In the genomic region with DNA sequence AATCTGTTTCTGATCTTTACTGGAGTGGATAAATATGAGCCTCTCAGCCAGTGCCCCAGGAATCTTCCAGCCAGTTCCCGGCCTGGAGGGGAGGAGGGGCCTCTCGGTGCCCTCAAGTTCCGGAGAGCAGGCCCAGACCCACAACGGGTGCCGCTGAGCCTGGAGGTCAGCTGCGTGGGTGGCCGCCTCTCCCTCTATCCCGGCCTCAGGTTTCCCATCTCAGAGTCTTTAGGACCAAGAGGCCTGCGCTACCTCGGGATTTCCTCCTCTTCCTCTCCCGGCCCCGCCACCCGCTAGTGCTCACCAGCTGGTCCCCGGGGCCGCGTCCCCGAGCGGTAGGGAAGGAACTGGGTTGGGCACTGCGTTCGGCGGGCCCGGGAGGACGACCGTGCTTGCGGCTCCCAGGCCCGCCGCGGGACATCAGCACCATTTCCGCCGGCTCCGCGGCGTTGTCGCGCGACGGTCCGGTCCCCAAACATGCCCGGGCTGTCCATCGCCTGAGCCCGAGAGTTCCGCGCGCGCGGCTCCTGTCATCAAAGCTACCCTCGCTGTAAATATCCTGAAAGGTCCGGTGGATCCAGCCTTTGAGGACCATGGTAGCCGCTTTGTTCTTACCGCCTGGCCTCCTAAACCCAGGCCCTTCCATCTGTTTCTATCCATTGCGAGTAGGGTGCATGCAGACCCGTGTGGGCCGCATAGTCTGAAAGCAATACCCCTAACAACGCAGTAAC, we compare ENCODE assay signal across 8 mouse cellular contexts. TPM values are rescaled to one million over a fixed set of nuclear protein-coding genes. Genes with fewer than 3 reads are reported as not detected.
DNase-seq lines count a peak whose midpoint lies in the region; ATAC-seq and TF ChIP-seq lines count a peak whose summit lies in the region.

No protein-coding gene starts in this region.

- no peaks in the 10 kb centered on the region for H3K27me3 ChIP-seq in embryonic facial prominence, embryonic 12.5 days
- no peaks in the 10 kb centered on the region for H3K27me3 ChIP-seq in heart, embryonic 11.5 days (ENCODE audit: control insufficient read depth, insufficient read depth, low read length)
- H3K27me3 ChIP-seq in kidney, embryonic 15.5 days = no peaks in the 10 kb centered on the region
- H3K27me3 ChIP-seq in liver, embryonic 16.5 days (ENCODE audit: control insufficient read depth, insufficient read depth, low read depth, low read length) = no peaks in the 10 kb centered on the region
- H3K27me3 ChIP-seq in neural tube, embryonic 13.5 days = no peaks in the 10 kb centered on the region
- no peaks in the 10 kb centered on the region for H3K27me3 ChIP-seq in stomach, postnatal 0 days (ENCODE audit: control insufficient read depth, insufficient read depth, low read length)

- peak overlapping the region; percentile 93 for H3K27ac ChIP-seq in embryonic facial prominence, embryonic 12.5 days
- peak overlapping the region; percentile 88 for H3K27ac ChIP-seq in heart, embryonic 11.5 days (ENCODE audit: low read depth, low read length)
- peak overlapping the region; percentile 96 for H3K27ac ChIP-seq in kidney, embryonic 15.5 days
- H3K27ac ChIP-seq in liver, embryonic 16.5 days (ENCODE audit: low read length) = peak overlapping the region; percentile 99
- H3K27ac ChIP-seq in neural tube, embryonic 13.5 days (replicated peaks) = peak overlapping the region; percentile 89
- peak overlapping the region; percentile 93 for H3K27ac ChIP-seq in stomach, postnatal 0 days (replicated peaks)

- peak overlapping the region; percentile 65 for H3K4me2 ChIP-seq in embryonic facial prominence, embryonic 12.5 days (replicated peaks)
- peak overlapping the region; percentile 69 for H3K4me2 ChIP-seq in heart, embryonic 11.5 days
- peak overlapping the region; percentile 69 for H3K4me2 ChIP-seq in kidney, embryonic 15.5 days
- H3K4me2 ChIP-seq in liver, embryonic 16.5 days (ENCODE audit: low read depth, low read length) = peak overlapping the region; percentile 71
- H3K4me2 ChIP-seq in neural tube, embryonic 13.5 days = peak overlapping the region; percentile 82
- H3K4me2 ChIP-seq in stomach, postnatal 0 days (replicated peaks; ENCODE audit: low read depth) = peak overlapping the region; percentile 78

- TF ChIP-seq EP300 in stomach, postnatal 0 days (optimal IDR thresholded peaks at IDR 0.05) = no peak

- peak overlapping the region; percentile 93 for H3K9ac ChIP-seq in embryonic facial prominence, embryonic 12.5 days
- H3K9ac ChIP-seq in heart, embryonic 11.5 days (ENCODE audit: low read depth, low read length) = peak overlapping the region; percentile 99
- H3K9ac ChIP-seq in kidney, embryonic 15.5 days = peak overlapping the region; percentile 75
- H3K9ac ChIP-seq in liver, embryonic 16.5 days (ENCODE audit: low read depth, low read length) = peak overlapping the region; percentile 99
- H3K9ac ChIP-seq in neural tube, embryonic 13.5 days = peak overlapping the region; percentile 97
- H3K9ac ChIP-seq in stomach, postnatal 0 days (ENCODE audit: low read length) = peak overlapping the region; percentile 96

- peak; percentile 83 to 86 for DNase-seq in B cell, adult 2 months
- DNase-seq in adrenal gland, postnatal 10 days = peak; percentile 91
- peak; percentile 82 for DNase-seq in stomach, postnatal 0 days (ENCODE audit: low spot score)

- WGBS in embryonic facial prominence, embryonic 12.5 days = 3% methylated on average over 54 of the region's 54 CpGs
- 3% methylated on average over 54 of the region's 54 CpGs for WGBS in heart, embryonic 11.5 days (ENCODE audit: insufficient replicate concordance)
- WGBS in kidney, embryonic 15.5 days = 2% methylated on average over 54 of the region's 54 CpGs
- 2% methylated on average over 51 of the region's 54 CpGs for WGBS in liver, embryonic 16.5 days (ENCODE audit: insufficient replicate concordance)
- WGBS in neural tube, embryonic 13.5 days = 4% methylated on average over 54 of the region's 54 CpGs
- 3% methylated on average over 46 of the region's 54 CpGs for WGBS in stomach, postnatal 0 days

- H3K4me3 ChIP-seq in embryonic facial prominence, embryonic 12.5 days = peak overlapping the region; percentile 81
- peak overlapping the region; percentile 88 for H3K4me3 ChIP-seq in heart, embryonic 11.5 days (ENCODE audit: low read depth, low read length)
- H3K4me3 ChIP-seq in kidney, embryonic 15.5 days (replicated peaks) = peak overlapping the region; percentile 84
- peak overlapping the region; percentile 96 for H3K4me3 ChIP-seq in liver, embryonic 16.5 days (ENCODE audit: low read depth, low read length)
- H3K4me3 ChIP-seq in neural tube, embryonic 13.5 days = peak overlapping the region; percentile 85
- H3K4me3 ChIP-seq in stomach, postnatal 0 days (ENCODE audit: low read depth, low read length) = peak overlapping the region; percentile 84

- TF ChIP-seq CTCF in stomach, postnatal 0 days (IDR thresholded peaks at IDR 0.05; ENCODE audit: low read depth) = no peak

- H3K9me3 ChIP-seq in embryonic facial prominence, embryonic 12.5 days = no peaks in the 10 kb centered on the region
- H3K9me3 ChIP-seq in heart, embryonic 11.5 days (replicated peaks; ENCODE audit: control insufficient read depth, low read length) = no peaks in the 10 kb centered on the region
- H3K9me3 ChIP-seq in kidney, embryonic 15.5 days (replicated peaks) = no peaks in the 10 kb centered on the region
- no peaks in the 10 kb centered on the region for H3K9me3 ChIP-seq in liver, embryonic 16.5 days (replicated peaks; ENCODE audit: control insufficient read depth, low read length)
- H3K9me3 ChIP-seq in neural tube, embryonic 13.5 days = no peaks in the 10 kb centered on the region
- H3K9me3 ChIP-seq in stomach, postnatal 0 days (ENCODE audit: control insufficient read depth, low read length) = no peaks in the 10 kb centered on the region

- H3K4me1 ChIP-seq in embryonic facial prominence, embryonic 12.5 days = peaks cover 20% of the 10 kb centered on the region
- H3K4me1 ChIP-seq in heart, embryonic 11.5 days (ENCODE audit: control insufficient read depth, insufficient read depth, low read length) = peaks cover 9% of the 10 kb centered on the region
- H3K4me1 ChIP-seq in kidney, embryonic 15.5 days = peaks cover 40% of the 10 kb centered on the region
- H3K4me1 ChIP-seq in liver, embryonic 16.5 days (ENCODE audit: control insufficient read depth, low read depth, low read length) = peaks cover 57% of the 10 kb centered on the region
- peaks cover 21% of the 10 kb centered on the region for H3K4me1 ChIP-seq in neural tube, embryonic 13.5 days (replicated peaks)
- no peaks in the 10 kb centered on the region for H3K4me1 ChIP-seq in stomach, postnatal 0 days (replicated peaks; ENCODE audit: control insufficient read depth, insufficient read depth)

- H3K36me3 ChIP-seq in embryonic facial prominence, embryonic 12.5 days = peaks cover 14% of the 10 kb centered on the region
- no peaks in the 10 kb centered on the region for H3K36me3 ChIP-seq in heart, embryonic 11.5 days (ENCODE audit: control insufficient read depth, insufficient read depth, low read length)
- peaks cover 21% of the 10 kb centered on the region for H3K36me3 ChIP-seq in kidney, embryonic 15.5 days
- H3K36me3 ChIP-seq in liver, embryonic 16.5 days (ENCODE audit: control insufficient read depth, insufficient read depth) = peaks cover 36% of the 10 kb centered on the region
- H3K36me3 ChIP-seq in neural tube, embryonic 13.5 days = peaks cover 9% of the 10 kb centered on the region
- peaks cover 5% of the 10 kb centered on the region for H3K36me3 ChIP-seq in stomach, postnatal 0 days (ENCODE audit: control insufficient read depth, insufficient read depth, low read length)

- ATAC-seq in embryonic facial prominence, embryonic 12.5 days (ENCODE audit: insufficient number of reproducible peaks, insufficient read depth, low FRiP score, low TSS enrichment) = peak; percentile 44; the same call in 1 of the 2 replicates
- ATAC-seq in heart, embryonic 11.5 days (replicated peaks; ENCODE audit: insufficient number of reproducible peaks, low FRiP score, low TSS enrichment) = no peak
- ATAC-seq in kidney, embryonic 15.5 days (replicated peaks; ENCODE audit: low FRiP score) = peak; percentile 38
- 0 out of 2 replicates have a peak, but pooled peaks have one; percentile 2 for ATAC-seq in liver, embryonic 16.5 days (ENCODE audit: low read depth)
- ATAC-seq in neural tube, embryonic 13.5 days (ENCODE audit: low read depth) = peak; percentile 72
- ATAC-seq in stomach, postnatal 0 days (ENCODE audit: low FRiP score, low TSS enrichment) = peak; percentile 73

RNA-seq across cellular contexts. Expression of gene Pigq, which starts 3.1 kb away (rescaled TPM):
- 100 to 1,000 TPM; 101 to 118 TPM for total RNA-seq in adrenal gland, postnatal 10 days (2021)
- polyA plus RNA-seq in embryonic facial prominence, embryonic 12.5 days (2016; fragmentation: Nextera tagmentation; extraction: Ambion mirVana) = 49.9 and 51.7 TPM in 2 replicates
- polyA plus RNA-seq in heart, embryonic 11.5 days (2014; fragmentation: Nextera tagmentation; extraction: Ambion mirVana) = 71.2 and 77.1 TPM in 2 replicates
- 72.2 and 76.4 TPM in 2 replicates for polyA plus RNA-seq in kidney, embryonic 15.5 days (2015; fragmentation: Nextera tagmentation; extraction: Ambion mirVana)
- 147 and 154 TPM in 2 replicates for polyA plus RNA-seq in liver, embryonic 16.5 days (2015; fragmentation: Nextera tagmentation; extraction: Ambion mirVana)
- polyA plus RNA-seq in neural tube, embryonic 13.5 days (2015; fragmentation: Nextera tagmentation; extraction: Ambion mirVana) = 56.1 and 62.3 TPM in 2 replicates
- 25.4 and 29.9 TPM in 2 replicates for polyA plus RNA-seq in stomach, postnatal 0 days (2015; fragmentation: Nextera tagmentation; extraction: Ambion mirVana)

RNA-seq across cellular contexts. Expression of gene Nhlrc4, which starts 3.1 kb away (rescaled TPM):
- total RNA-seq in adrenal gland, postnatal 10 days (2021) = 1 to 10 TPM in 1 of 2 experiments, under 1 TPM in 1; 0.30 to 1.4 TPM
- polyA plus RNA-seq in embryonic facial prominence, embryonic 12.5 days (2016; fragmentation: Nextera tagmentation; extraction: Ambion mirVana) = 0.14 and 0.69 TPM in 2 replicates
- polyA plus RNA-seq in heart, embryonic 11.5 days (2014; fragmentation: Nextera tagmentation; extraction: Ambion mirVana) = 0.34 and 0.42 TPM in 2 replicates
- polyA plus RNA-seq in kidney, embryonic 15.5 days (2015; fragmentation: Nextera tagmentation; extraction: Ambion mirVana) = 1.5 TPM in 2 replicates
- 6.8 and 7.8 TPM in 2 replicates for polyA plus RNA-seq in liver, embryonic 16.5 days (2015; fragmentation: Nextera tagmentation; extraction: Ambion mirVana)
- polyA plus RNA-seq in neural tube, embryonic 13.5 days (2015; fragmentation: Nextera tagmentation; extraction: Ambion mirVana) = not detected in 2 replicates
- not detected in 2 replicates for polyA plus RNA-seq in stomach, postnatal 0 days (2015; fragmentation: Nextera tagmentation; extraction: Ambion mirVana)

RNA-seq across cellular contexts. Expression of gene A930017K11Rik, which starts 10.7 kb away (rescaled TPM):
- total RNA-seq in adrenal gland, postnatal 10 days (2021) = not detected
- 0.14 and 0.20 TPM in 2 replicates for polyA plus RNA-seq in embryonic facial prominence, embryonic 12.5 days (2016; fragmentation: Nextera tagmentation; extraction: Ambion mirVana)
- polyA plus RNA-seq in heart, embryonic 11.5 days (2014; fragmentation: Nextera tagmentation; extraction: Ambion mirVana) = 0.14 and 0.25 TPM in 2 replicates
- polyA plus RNA-seq in kidney, embryonic 15.5 days (2015; fragmentation: Nextera tagmentation; extraction: Ambion mirVana) = 5.4 and 5.7 TPM in 2 replicates
- polyA plus RNA-seq in liver, embryonic 16.5 days (2015; fragmentation: Nextera tagmentation; extraction: Ambion mirVana) = 0.13 and 0.16 TPM in 2 replicates
- 0.22 and 0.34 TPM in 2 replicates for polyA plus RNA-seq in neural tube, embryonic 13.5 days (2015; fragmentation: Nextera tagmentation; extraction: Ambion mirVana)
- polyA plus RNA-seq in stomach, postnatal 0 days (2015; fragmentation: Nextera tagmentation; extraction: Ambion mirVana) = 0.06 TPM in 1 of 2 replicates, not detected in the other

RNA-seq across cellular contexts. Expression of gene Rab40c, which starts 22.1 kb away (rescaled TPM):
- total RNA-seq in adrenal gland, postnatal 10 days (2021) = 10 to 100 TPM; 16.9 to 25.6 TPM
- polyA plus RNA-seq in embryonic facial prominence, embryonic 12.5 days (2016; fragmentation: Nextera tagmentation; extraction: Ambion mirVana) = 37.4 and 40.9 TPM in 2 replicates
- polyA plus RNA-seq in heart, embryonic 11.5 days (2014; fragmentation: Nextera tagmentation; extraction: Ambion mirVana) = 11.0 and 11.7 TPM in 2 replicates
- 27.8 and 30.9 TPM in 2 replicates for polyA plus RNA-seq in kidney, embryonic 15.5 days (2015; fragmentation: Nextera tagmentation; extraction: Ambion mirVana)
- 6.2 and 7.0 TPM in 2 replicates for polyA plus RNA-seq in liver, embryonic 16.5 days (2015; fragmentation: Nextera tagmentation; extraction: Ambion mirVana)
- 50.7 and 51.5 TPM in 2 replicates for polyA plus RNA-seq in neural tube, embryonic 13.5 days (2015; fragmentation: Nextera tagmentation; extraction: Ambion mirVana)
- polyA plus RNA-seq in stomach, postnatal 0 days (2015; fragmentation: Nextera tagmentation; extraction: Ambion mirVana) = 20.2 TPM in 2 replicates

RNA-seq across cellular contexts. Expression of gene Capn15, which starts 43.9 kb away (rescaled TPM):
- total RNA-seq in adrenal gland, postnatal 10 days (2021) = 10 to 100 TPM; 15.8 to 16.2 TPM
- 33.1 and 34.6 TPM in 2 replicates for polyA plus RNA-seq in embryonic facial prominence, embryonic 12.5 days (2016; fragmentation: Nextera tagmentation; extraction: Ambion mirVana)
- polyA plus RNA-seq in heart, embryonic 11.5 days (2014; fragmentation: Nextera tagmentation; extraction: Ambion mirVana) = 12.7 and 15.2 TPM in 2 replicates
- polyA plus RNA-seq in kidney, embryonic 15.5 days (2015; fragmentation: Nextera tagmentation; extraction: Ambion mirVana) = 22.7 and 31.6 TPM in 2 replicates
- polyA plus RNA-seq in liver, embryonic 16.5 days (2015; fragmentation: Nextera tagmentation; extraction: Ambion mirVana) = 8.0 and 9.9 TPM in 2 replicates
- 16.7 and 20.5 TPM in 2 replicates for polyA plus RNA-seq in neural tube, embryonic 13.5 days (2015; fragmentation: Nextera tagmentation; extraction: Ambion mirVana)
- 12.5 and 13.7 TPM in 2 replicates for polyA plus RNA-seq in stomach, postnatal 0 days (2015; fragmentation: Nextera tagmentation; extraction: Ambion mirVana)
